Mouse (Mus musculus): ENCODE measurements around the gene Cdk5rap1. TPM values are rescaled to one million over a fixed set of nuclear protein-coding genes. Genes with fewer than 3 reads are reported as not detected.
"Not testable (repeated sequence)": the region's sequence is repeated elsewhere in the genome, so short reads cannot be mapped to it uniquely, and the experiment has no call there.

Cdk5rap1 gene
- polyA plus RNA-seq, 1 experiment from 2014 or later: 18.5 TPM

- H3K27ac ChIP-seq (ENCODE audit: low read length): no peak overlapping the region
- no peak overlapping the region for H3K4me2 ChIP-seq (ENCODE audit: low read depth, low read length)
- H3K36me3 ChIP-seq (ENCODE audit: control insufficient read depth, insufficient read depth, low read length): no peaks in the 10 kb centered on the region
- 77% methylated on average over 1 of the region's 1 CpGs for WGBS
- no peaks in the 10 kb centered on the region for H3K4me1 ChIP-seq (ENCODE audit: control insufficient read depth, insufficient read depth, low read length)
- no peak overlapping the region for H3K9ac ChIP-seq (ENCODE audit: low read length)
- no peak for ATAC-seq (ENCODE audit: insufficient read depth, low FRiP score)
- H3K4me3 ChIP-seq (replicated peaks; ENCODE audit: low read length): no peak overlapping the region
- H3K9me3 ChIP-seq (replicated peaks; ENCODE audit: control insufficient read depth, low read length): no peaks in the 10 kb centered on the region
- H3K27me3 ChIP-seq (ENCODE audit: control insufficient read depth, insufficient read depth, low read length): no peaks in the 10 kb centered on the region
Observed at GRCm38 (mm10) chr2:154292833-154293232, 80.0 kb downstream of the Cdk5rap1 start.

GRCm38 (mm10) chr2:154291866-154292265 lies 80.9 kb downstream of the Cdk5rap1 start:
- H3K27me3 ChIP-seq (ENCODE audit: control insufficient read depth, insufficient read depth, low read length); H3K4me3 ChIP-seq (replicated peaks; ENCODE audit: low read length); H3K36me3 ChIP-seq (ENCODE audit: control insufficient read depth, insufficient read depth, low read length); H3K27ac ChIP-seq (ENCODE audit: low read length); H3K4me2 ChIP-seq (ENCODE audit: low read depth, low read length); H3K9ac ChIP-seq (ENCODE audit: low read length); H3K4me1 ChIP-seq (ENCODE audit: control insufficient read depth, insufficient read depth, low read length); H3K9me3 ChIP-seq (replicated peaks; ENCODE audit: control insufficient read depth, low read length); ATAC-seq (ENCODE audit: insufficient read depth, low FRiP score): not testable (repeated sequence)
- 83% methylated on average over 3 of the region's 3 CpGs for WGBS

Other genes starting within 250 kb of the Cdk5rap1 start
- not detected in 2 replicates for gene Bpifa3, start 242.7 kb downstream of the Cdk5rap1 start, polyA plus RNA-seq (2015; fragmentation: Nextera tagmentation; extraction: Ambion mirVana)
- gene Bpifa1, start 230.1 kb downstream of the Cdk5rap1 start, polyA plus RNA-seq (2015; fragmentation: Nextera tagmentation; extraction: Ambion mirVana): 0.27 TPM in 1 of 2 replicates, not detected in the other
- gene Bpifa5, start 210.4 kb downstream of the Cdk5rap1 start, polyA plus RNA-seq (2015; fragmentation: Nextera tagmentation; extraction: Ambion mirVana): not detected in 2 replicates
- gene Bpifb1, start 182.2 kb downstream of the Cdk5rap1 start, polyA plus RNA-seq (2015; fragmentation: Nextera tagmentation; extraction: Ambion mirVana): 711 and 1,131 TPM in 2 replicates
- 1.7 and 3.7 TPM in 2 replicates for gene Bpifb5, start 149.3 kb downstream of the Cdk5rap1 start, polyA plus RNA-seq (2015; fragmentation: Nextera tagmentation; extraction: Ambion mirVana)
- gene Bpifb9a, start 115.2 kb downstream of the Cdk5rap1 start, polyA plus RNA-seq (2015; fragmentation: Nextera tagmentation; extraction: Ambion mirVana): not detected in 2 replicates
- not detected in 2 replicates for gene Bpifb9b, start 65.8 kb downstream of the Cdk5rap1 start, polyA plus RNA-seq (2015; fragmentation: Nextera tagmentation; extraction: Ambion mirVana)
- gene Snta1, start 35.1 kb upstream of the Cdk5rap1 start, polyA plus RNA-seq (2015; fragmentation: Nextera tagmentation; extraction: Ambion mirVana): 4.2 and 7.9 TPM in 2 replicates
- gene Cbfa2t2, start 63.5 kb upstream of the Cdk5rap1 start, polyA plus RNA-seq (2015; fragmentation: Nextera tagmentation; extraction: Ambion mirVana): 31.8 and 32.8 TPM in 2 replicates
- 0.59 and 1.6 TPM in 2 replicates for gene 1700003F12Rik, start 174.1 kb upstream of the Cdk5rap1 start, polyA plus RNA-seq (2015; fragmentation: Nextera tagmentation; extraction: Ambion mirVana)
- gene Actl10, start 178.8 kb upstream of the Cdk5rap1 start, polyA plus RNA-seq (2015; fragmentation: Nextera tagmentation; extraction: Ambion mirVana): 0.14 TPM in 1 of 2 replicates, not detected in the other
- gene Necab3, start 185.9 kb upstream of the Cdk5rap1 start, polyA plus RNA-seq (2015; fragmentation: Nextera tagmentation; extraction: Ambion mirVana): 1.4 and 1.7 TPM in 2 replicates
- 8.1 and 9.3 TPM in 2 replicates for gene E2f1, start 196.9 kb upstream of the Cdk5rap1 start, polyA plus RNA-seq (2015; fragmentation: Nextera tagmentation; extraction: Ambion mirVana)
- 32.4 and 35.1 TPM in 2 replicates for gene Pxmp4, start 230.7 kb upstream of the Cdk5rap1 start, polyA plus RNA-seq (2015; fragmentation: Nextera tagmentation; extraction: Ambion mirVana)
- gene Zfp341, start 240.3 kb upstream of the Cdk5rap1 start, polyA plus RNA-seq (2015; fragmentation: Nextera tagmentation; extraction: Ambion mirVana): 0.34 and 0.59 TPM in 2 replicates
- not detected in 2 replicates for gene 4930519P11Rik, start 240.4 kb upstream of the Cdk5rap1 start, polyA plus RNA-seq (2015; fragmentation: Nextera tagmentation; extraction: Ambion mirVana)